Mouse (Mus musculus): ENCODE data around the gene Efcab11. TPM values are rescaled to one million over a fixed set of nuclear protein-coding genes. Genes with fewer than 3 reads are reported as not detected.
A peak's percentile ranks its signal among the peaks of the same experiment; 100 is the strongest.

Efcab11 gene
- total and polyA plus RNA-seq, 3 experiments: 5.8 to 19.9 (median 8.0) TPM

DNA sequence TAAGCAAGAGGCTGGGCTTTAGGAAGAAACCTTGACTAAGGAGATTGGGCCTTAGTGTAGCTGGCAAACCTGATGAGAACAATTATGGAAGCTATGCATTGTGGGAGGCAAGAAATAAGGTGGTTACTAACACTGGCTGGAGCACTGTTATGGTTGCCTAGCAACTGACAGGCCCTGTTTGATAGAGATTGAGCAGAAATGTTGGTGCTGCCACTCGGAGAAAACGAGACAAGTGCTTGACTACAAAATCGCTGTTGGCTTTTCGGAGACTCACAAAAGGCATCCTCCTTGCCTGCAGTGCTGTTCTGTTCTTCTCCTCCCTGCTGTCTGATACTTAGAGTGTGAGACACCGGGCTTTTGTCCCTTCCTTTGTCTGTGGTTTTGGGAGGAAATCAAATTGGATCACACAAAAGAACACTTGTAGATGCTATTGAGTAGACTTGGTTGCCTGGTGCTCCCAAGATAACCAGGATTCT, 38.9 kb upstream of the Efcab11 start:
- no peaks in the 10 kb centered on the region for H3K4me1 ChIP-seq (ENCODE audit: insufficient read depth, low read depth, low read length)
- peaks cover 91% of the 10 kb centered on the region for H3K36me3 ChIP-seq (replicated peaks)
- TF ChIP-seq CTCF (IDR thresholded peaks at IDR 0.05; ENCODE audit: low read depth, low read length) (no peak), GATA1 (IDR thresholded peaks at IDR 0.05; ENCODE audit: borderline replicate concordance, low read length) (no peak), GATA2 (IDR thresholded peaks at IDR 0.05; ENCODE audit: borderline replicate concordance, low read depth, low read length) (no peak), POLR2AphosphoS5 (IDR thresholded peaks at IDR 0.05; ENCODE audit: insufficient replicate concordance, low read depth, low read length) (no peak), TAL1 (conservative IDR thresholded peaks at IDR 0.05; ENCODE audit: low read depth, low read length) (no peak)
- no peaks in the 10 kb centered on the region for H3K27me3 ChIP-seq (ENCODE audit: insufficient read depth, low read length)
- no peak for ATAC-seq (ENCODE audit: extremely low read depth, insufficient number of reproducible peaks, low FRiP score, poor library complexity, severe bottlenecking)
- DNase-seq (ENCODE audit: low spot score): no peak
- H3K4me3 ChIP-seq (ENCODE audit: low read depth, low read length): no peak overlapping the region
- H3K9me3 ChIP-seq (replicated peaks): no peaks in the 10 kb centered on the region

- ATAC-seq (ENCODE audit: extremely low read depth, insufficient number of reproducible peaks, low FRiP score, poor library complexity, severe bottlenecking): no peak
- no peaks in the 10 kb centered on the region for H3K9me3 ChIP-seq (replicated peaks)
- H3K36me3 ChIP-seq (replicated peaks): peaks cover 91% of the 10 kb centered on the region
- H3K27me3 ChIP-seq (ENCODE audit: insufficient read depth, low read length): no peaks in the 10 kb centered on the region
- H3K4me3 ChIP-seq (ENCODE audit: low read depth, low read length): no peak overlapping the region
- no peak for DNase-seq (ENCODE audit: low spot score)
- no peaks in the 10 kb centered on the region for H3K4me1 ChIP-seq (ENCODE audit: insufficient read depth, low read depth, low read length)
- no peak for TF ChIP-seq GATA1 (IDR thresholded peaks at IDR 0.05; ENCODE audit: borderline replicate concordance, low read length)
- TF ChIP-seq TAL1 (conservative IDR thresholded peaks at IDR 0.05; ENCODE audit: low read depth, low read length): no peak
- peak; percentile 54 for TF ChIP-seq CTCF (IDR thresholded peaks at IDR 0.05; ENCODE audit: low read depth, low read length)
Observed at GRCm38 (mm10) chr12:99921045-99921444, 36.8 kb upstream of the Efcab11 start.

- Histone ChIP-seq H3K9me3 (replicated peaks) (no peaks in the 10 kb centered on the region), H3K4me3 (ENCODE audit: low read depth, low read length) (no peak overlapping the region), H3K36me3 (replicated peaks) (peaks cover 87% of the 10 kb centered on the region), H3K4me1 (ENCODE audit: insufficient read depth, low read depth, low read length) (no peaks in the 10 kb centered on the region), H3K27me3 (ENCODE audit: insufficient read depth, low read length) (no peaks in the 10 kb centered on the region)
- ATAC-seq (ENCODE audit: extremely low read depth, insufficient number of reproducible peaks, low FRiP score, poor library complexity, severe bottlenecking) (no peak), DNase-seq (ENCODE audit: low spot score) (no peak)
- TF ChIP-seq GATA1 (IDR thresholded peaks at IDR 0.05; ENCODE audit: borderline replicate concordance, low read length) (no peak), TAL1 (conservative IDR thresholded peaks at IDR 0.05; ENCODE audit: low read depth, low read length) (no peak), POLR2AphosphoS5 (IDR thresholded peaks at IDR 0.05; ENCODE audit: insufficient replicate concordance, low read depth, low read length) (no peak), GATA2 (IDR thresholded peaks at IDR 0.05; ENCODE audit: borderline replicate concordance, low read depth, low read length) (no peak), CTCF (IDR thresholded peaks at IDR 0.05; ENCODE audit: low read depth, low read length) (no peak)
Observed at GRCm38 (mm10) chr12:99919636-99920035, 35.4 kb upstream of the Efcab11 start.

- TF ChIP-seq GATA1 (IDR thresholded peaks at IDR 0.05; ENCODE audit: borderline replicate concordance, low read length) (no peak), CTCF (IDR thresholded peaks at IDR 0.05; ENCODE audit: low read depth, low read length) (no peak), TAL1 (conservative IDR thresholded peaks at IDR 0.05; ENCODE audit: low read depth, low read length) (no peak), GATA2 (IDR thresholded peaks at IDR 0.05; ENCODE audit: borderline replicate concordance, low read depth, low read length) (no peak), POLR2AphosphoS5 (IDR thresholded peaks at IDR 0.05; ENCODE audit: insufficient replicate concordance, low read depth, low read length) (no peak)
- Histone ChIP-seq H3K4me3 (ENCODE audit: low read depth, low read length) (no peak overlapping the region), H3K27me3 (ENCODE audit: insufficient read depth, low read length) (no peaks in the 10 kb centered on the region), H3K36me3 (replicated peaks) (peaks cover 86% of the 10 kb centered on the region), H3K9me3 (replicated peaks) (no peaks in the 10 kb centered on the region), H3K4me1 (ENCODE audit: insufficient read depth, low read depth, low read length) (no peaks in the 10 kb centered on the region)
- ATAC-seq (ENCODE audit: extremely low read depth, insufficient number of reproducible peaks, low FRiP score, poor library complexity, severe bottlenecking): no peak
- no peak for DNase-seq (ENCODE audit: low spot score)
Observed at GRCm38 (mm10) chr12:99917800-99918427, 33.7 kb upstream of the Efcab11 start.

- no peak overlapping the region for H3K4me3 ChIP-seq (ENCODE audit: low read depth, low read length)
- H3K4me1 ChIP-seq (ENCODE audit: insufficient read depth, low read depth, low read length): no peaks in the 10 kb centered on the region
- ATAC-seq (ENCODE audit: extremely low read depth, insufficient number of reproducible peaks, low FRiP score, poor library complexity, severe bottlenecking) (no peak), DNase-seq (ENCODE audit: low spot score) (no peak)
- H3K27me3 ChIP-seq (ENCODE audit: insufficient read depth, low read length): no peaks in the 10 kb centered on the region
- H3K36me3 ChIP-seq (replicated peaks): peaks cover 90% of the 10 kb centered on the region
- TF ChIP-seq GATA2 (IDR thresholded peaks at IDR 0.05; ENCODE audit: borderline replicate concordance, low read depth, low read length): no peak
- TF ChIP-seq CTCF (IDR thresholded peaks at IDR 0.05; ENCODE audit: low read depth, low read length): no peak
- TF ChIP-seq POLR2AphosphoS5 (IDR thresholded peaks at IDR 0.05; ENCODE audit: insufficient replicate concordance, low read depth, low read length): no peak
- no peak for TF ChIP-seq GATA1 (IDR thresholded peaks at IDR 0.05; ENCODE audit: borderline replicate concordance, low read length)
- no peak for TF ChIP-seq TAL1 (conservative IDR thresholded peaks at IDR 0.05; ENCODE audit: low read depth, low read length)
- no peaks in the 10 kb centered on the region for H3K9me3 ChIP-seq (replicated peaks)
Observed at GRCm38 (mm10) chr12:99911466-99911865, 27.2 kb upstream of the Efcab11 start.

- no peaks in the 10 kb centered on the region for H3K9me3 ChIP-seq (replicated peaks)
- H3K4me1 ChIP-seq (ENCODE audit: insufficient read depth, low read depth, low read length): no peaks in the 10 kb centered on the region
- H3K27me3 ChIP-seq (ENCODE audit: insufficient read depth, low read length): no peaks in the 10 kb centered on the region
- peaks cover 95% of the 10 kb centered on the region for H3K36me3 ChIP-seq (replicated peaks)
- TF ChIP-seq GATA1 (IDR thresholded peaks at IDR 0.05; ENCODE audit: borderline replicate concordance, low read length): no peak
- TF ChIP-seq POLR2AphosphoS5 (IDR thresholded peaks at IDR 0.05; ENCODE audit: insufficient replicate concordance, low read depth, low read length): no peak
- TF ChIP-seq TAL1 (conservative IDR thresholded peaks at IDR 0.05; ENCODE audit: low read depth, low read length): no peak
- no peak for TF ChIP-seq GATA2 (IDR thresholded peaks at IDR 0.05; ENCODE audit: borderline replicate concordance, low read depth, low read length)
- no peak for TF ChIP-seq CTCF (IDR thresholded peaks at IDR 0.05; ENCODE audit: low read depth, low read length)
- ATAC-seq (ENCODE audit: extremely low read depth, insufficient number of reproducible peaks, low FRiP score, poor library complexity, severe bottlenecking) (no peak), DNase-seq (ENCODE audit: low spot score) (no peak)
- no peak overlapping the region for H3K4me3 ChIP-seq (ENCODE audit: low read depth, low read length)
Observed at GRCm38 (mm10) chr12:99904537-99904936, 20.3 kb upstream of the Efcab11 start.
